Mouse (Mus musculus) heart, adult 8-10 months (tissue): Measurements from ENCODE around the gene Plbd2. TPM values are rescaled to one million over a fixed set of nuclear protein-coding genes. Genes with fewer than 3 reads are reported as not detected.
"Not testable (repeated sequence)": the region's sequence is repeated elsewhere in the genome, so short reads cannot be mapped to it uniquely, and the experiment has no call there.

Experiments
- DNase-seq: peaks from one replicate; pipeline ENCODE4 v3.0.0; 2022; ENCODE audit warnings: low spot score
- total RNA-seq, 4 experiments: library from RNA; stranded (reverse); gene quantifications; 2 replicates each; pipeline ENCODE4 v1.2.4; 2022

Gene Plbd2
- total RNA-seq, 4 experiments from 2014 or later, result 46.7 to 54.2 (median 49.5) TPM

- DNase-seq, result peak; percentile 97
These were observed 7.7 kb upstream of the Plbd2 start, which contains the start of gene Slc8b1 for GRCm38 (mm10) chr5:120510982-120511642. Gene Slc8b1 (plus strand): TSS chr5:120511168.

GRCm38 (mm10) chr5:120507311-120507710 is 3.9 kb upstream of the Plbd2 start:
- DNase-seq, result no peak

DNA sequence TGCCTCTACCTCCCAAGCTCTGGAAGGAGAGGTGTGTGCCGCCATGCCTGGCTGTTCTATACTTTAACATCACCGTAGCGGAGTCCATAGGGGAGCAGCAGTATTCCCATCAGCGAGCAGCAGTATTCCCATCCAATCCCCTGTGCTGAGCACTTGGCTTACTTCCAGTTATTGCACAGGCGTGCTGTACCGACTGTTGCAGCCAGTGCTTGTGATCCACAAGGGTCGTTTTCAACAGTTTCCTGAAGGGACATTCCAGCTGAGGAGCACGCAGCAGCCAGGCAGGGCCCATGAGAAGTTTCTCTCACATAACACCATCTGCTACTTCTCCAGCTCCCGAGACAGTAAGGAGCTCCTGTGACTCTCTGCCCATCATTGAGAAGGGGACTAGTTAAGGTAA is 3.1 kb upstream of the Plbd2 start:
- no peak for DNase-seq

GRCm38 (mm10) chr5:120505781-120506180 is 2.4 kb upstream of the Plbd2 start:
- no peak for DNase-seq

DNA sequence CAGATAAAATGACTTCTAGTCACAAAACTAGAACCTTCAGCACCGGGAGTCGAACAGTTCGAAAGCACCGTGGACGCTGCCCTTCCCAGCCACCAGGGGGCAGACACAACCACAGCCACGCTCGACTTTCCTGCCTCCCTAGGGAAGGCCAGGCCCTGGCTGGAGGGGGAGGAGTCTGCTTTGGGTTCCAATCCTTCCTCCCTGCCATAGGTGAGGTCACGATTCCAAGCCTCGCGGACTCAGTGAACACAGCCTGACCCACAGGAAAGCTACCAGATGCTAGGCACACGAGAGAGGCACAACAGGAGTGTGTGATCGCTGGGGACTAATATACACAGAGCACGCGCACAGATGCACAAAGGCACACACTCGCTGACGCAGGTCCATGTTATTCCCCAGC is 1.9 kb upstream of the Plbd2 start:
- peak; percentile 87 for DNase-seq

DNA sequence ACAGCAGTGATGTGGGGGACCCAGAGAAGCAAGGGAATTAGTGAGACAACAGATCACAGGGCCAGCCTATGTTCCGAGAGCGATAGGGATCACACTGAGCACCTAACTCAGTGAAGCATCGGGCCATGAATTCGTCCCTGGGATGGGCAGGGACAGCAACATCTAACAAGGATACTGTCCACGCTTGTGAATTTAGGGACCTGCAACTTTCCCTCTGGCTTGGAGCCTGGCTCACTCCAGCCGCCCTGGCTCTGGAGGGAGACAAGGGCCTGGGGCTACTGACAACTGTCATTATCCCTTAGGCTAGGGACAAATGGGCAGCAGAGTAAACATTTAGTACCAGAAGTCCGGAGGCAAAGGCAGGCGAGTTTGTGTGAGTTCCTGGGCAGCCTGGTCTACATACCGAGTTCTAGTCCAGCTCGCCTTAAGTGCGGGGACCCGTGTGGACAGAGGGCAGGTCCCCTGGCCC is 716 bp downstream of the Plbd2 start:
- DNase-seq, result no peak

GRCm38 (mm10) chr5:120502147-120502621 is 1.2 kb downstream of the Plbd2 start:
- no peak for DNase-seq

DNA sequence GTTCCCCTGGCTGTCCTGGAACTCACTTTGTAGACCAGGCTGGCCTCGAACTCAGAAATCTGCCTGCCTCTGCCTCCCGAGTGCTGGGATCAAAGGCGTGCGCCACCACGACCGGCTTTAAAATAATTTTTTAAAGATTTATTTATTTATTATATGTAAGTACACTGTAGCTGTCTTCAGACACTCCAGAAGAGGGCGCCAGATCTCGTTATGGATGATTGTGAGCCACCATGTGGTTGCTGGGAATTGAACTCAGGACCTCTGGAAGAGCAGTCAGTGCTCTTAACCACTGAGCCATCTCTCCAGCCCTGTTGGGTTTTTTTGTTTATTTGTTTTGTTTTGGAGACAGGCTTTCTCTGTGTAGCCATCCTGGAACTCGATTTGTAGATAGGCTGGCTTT is 2.8 kb downstream of the Plbd2 start:
- not testable (repeated sequence) for DNase-seq

DNA sequence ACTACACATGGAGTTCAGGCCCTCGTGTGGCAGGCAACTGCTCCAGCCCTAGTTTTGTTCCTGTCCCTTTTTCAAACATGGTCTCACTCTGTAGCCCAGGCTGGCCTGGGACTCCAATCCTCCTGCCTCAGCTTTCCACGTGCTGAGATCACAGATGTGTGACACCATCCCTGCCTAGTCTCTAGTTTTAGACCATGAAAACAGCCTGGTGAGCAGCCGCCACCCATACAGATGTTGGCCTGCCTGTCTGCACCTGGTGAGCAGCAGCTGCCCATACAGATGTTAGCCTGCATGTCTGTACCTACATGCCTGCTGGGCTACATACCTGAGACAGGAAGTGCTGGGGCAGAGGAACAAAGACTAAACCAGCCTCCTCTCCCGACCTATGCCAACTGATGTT is 4.2 kb downstream of the Plbd2 start:
- DNase-seq, result no peak

DNA sequence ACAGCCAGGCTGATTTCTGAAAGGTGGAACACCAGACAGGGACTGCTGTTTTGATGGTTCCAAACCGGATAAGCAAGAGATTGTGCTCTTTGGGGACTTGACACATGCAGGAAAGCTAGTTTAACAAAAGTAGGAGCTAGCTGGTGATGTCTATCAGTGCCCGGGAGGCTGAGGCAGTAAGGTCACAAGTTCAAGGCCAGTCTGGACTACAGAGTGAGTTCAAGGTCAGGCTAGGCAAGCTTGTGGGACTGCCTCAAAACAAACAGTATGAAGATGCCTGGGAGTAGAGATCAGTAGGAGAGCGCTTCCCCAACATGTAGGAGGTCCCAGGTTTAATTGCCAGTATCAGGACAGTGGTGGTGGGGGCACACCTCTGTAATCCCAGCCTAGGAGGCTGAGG is 6.4 kb downstream of the Plbd2 start:
- no peak for DNase-seq

DNA sequence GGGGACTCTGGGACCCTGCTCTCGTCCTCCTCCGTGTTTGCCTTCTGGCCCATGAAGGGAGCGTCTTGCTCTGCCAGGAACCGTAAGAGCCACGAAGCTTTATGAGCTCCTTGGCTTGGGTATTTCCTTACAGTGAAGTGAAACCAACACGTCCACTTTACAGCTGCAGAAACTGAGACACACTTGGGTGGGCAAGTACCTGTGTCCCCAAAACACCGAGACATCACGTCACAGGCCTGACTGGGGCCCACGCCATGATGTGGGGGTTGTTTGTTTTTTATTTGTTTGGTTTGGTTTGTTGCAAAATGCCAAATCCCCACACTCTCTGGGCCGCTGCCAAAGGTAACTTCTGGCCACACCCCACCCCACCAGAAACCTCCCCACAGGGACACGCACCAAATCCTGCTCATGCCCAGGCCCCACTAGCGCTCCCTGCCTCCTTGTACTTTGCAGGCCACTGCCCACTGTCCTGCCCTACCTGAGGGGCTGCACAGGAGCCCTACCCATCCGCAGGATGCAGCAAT is 7.7 kb downstream of the Plbd2 start:
- DNase-seq, result no peak

GRCm38 (mm10) chr5:120495064-120495702 is 8.2 kb downstream of the Plbd2 start:
- peak; percentile 43 for DNase-seq

DNA sequence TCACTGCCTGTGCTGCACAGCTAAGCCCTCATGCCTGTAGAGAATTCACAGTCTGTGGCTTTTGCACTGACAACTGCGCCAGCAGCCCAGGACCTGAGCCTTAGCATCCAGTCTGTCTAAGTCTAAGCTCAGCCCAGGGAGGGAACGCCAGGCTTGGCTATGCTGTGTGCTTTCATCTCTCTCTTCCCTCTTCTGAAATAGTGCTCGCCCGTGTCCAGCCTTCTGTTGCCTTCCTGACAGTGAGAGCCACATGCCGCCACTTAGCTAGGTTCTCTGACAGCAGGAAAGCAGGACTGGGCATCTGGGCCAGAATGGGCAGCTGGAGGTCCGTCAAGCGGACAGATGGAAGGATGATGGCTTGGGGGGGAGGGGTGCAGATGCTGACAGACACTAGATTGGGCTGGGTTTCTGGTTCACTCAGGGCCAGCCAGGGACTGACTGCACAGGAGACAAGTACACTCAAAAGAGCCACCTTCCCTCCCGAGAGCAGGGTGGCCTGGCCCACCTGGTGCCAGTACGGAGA is 9.5 kb downstream of the Plbd2 start:
- DNase-seq, result no peak

- no peak for DNase-seq
These were observed 10.0 kb downstream of the Plbd2 start for GRCm38 (mm10) chr5:120493440-120493839.

DNA sequence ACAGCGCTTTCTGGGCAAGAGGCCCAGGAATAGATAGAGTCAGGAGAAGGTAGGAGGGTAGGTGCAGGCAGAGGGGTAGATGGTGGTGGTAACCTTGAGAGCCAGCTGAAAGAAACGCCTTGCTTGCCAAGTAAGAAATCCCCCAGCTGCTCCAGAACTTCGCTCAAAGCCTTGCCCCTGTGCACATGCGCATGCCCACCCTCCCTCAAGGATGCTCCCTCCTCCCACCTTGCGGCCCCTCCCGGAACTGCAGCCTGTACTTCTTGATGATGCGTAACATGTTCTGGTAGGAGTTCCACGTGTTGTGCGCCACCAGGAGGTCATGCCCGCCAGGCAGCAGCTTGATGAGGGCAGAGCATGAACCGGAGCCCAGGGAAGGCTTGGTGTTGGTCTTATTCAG is 11.0 kb downstream of the Plbd2 start:
- no peak for DNase-seq

GRCm38 (mm10) chr5:120490679-120491192 is 12.7 kb downstream of the Plbd2 start:
- DNase-seq, result peak; percentile 29

DNA sequence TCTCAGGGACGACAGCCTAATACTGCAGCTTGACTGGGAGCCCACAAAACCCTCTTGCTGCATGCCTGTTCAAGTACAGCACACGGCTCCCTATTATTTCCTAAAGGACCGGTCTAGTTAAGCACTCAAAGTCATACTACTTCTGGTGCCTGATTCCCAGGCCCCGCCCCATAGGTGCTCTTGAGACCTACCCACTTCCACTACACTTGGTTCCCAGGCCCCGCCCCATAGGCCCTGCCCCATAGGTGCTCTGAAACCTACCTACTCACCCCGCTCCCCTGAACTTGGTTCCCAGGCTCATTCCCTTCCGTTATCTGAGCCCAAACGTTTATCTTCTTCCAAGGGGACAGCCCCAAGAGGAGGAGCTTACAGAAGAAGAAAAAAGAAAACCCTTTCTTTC is 15.6 kb downstream of the Plbd2 start:
- DNase-seq, result no peak

DNA sequence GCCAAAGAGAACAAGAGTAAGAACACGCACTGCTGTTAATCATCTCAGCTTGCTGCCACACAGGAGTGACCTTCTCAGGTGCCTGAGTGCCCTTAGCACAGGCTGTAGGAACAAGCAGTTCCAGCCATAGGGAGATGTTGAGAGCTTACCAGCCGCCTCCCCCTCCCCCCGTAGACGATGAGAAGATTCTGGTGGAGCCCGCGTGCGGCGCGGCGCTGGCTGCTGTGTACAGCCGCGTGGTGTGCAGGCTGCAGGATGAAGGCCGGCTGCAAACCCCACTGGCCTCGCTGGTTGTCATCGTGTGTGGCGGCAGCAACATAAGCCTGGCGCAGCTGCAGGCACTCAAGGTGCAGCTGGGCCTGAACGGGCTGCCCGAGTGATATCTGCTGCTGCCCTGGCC is 20.0 kb downstream of the Plbd2 start:
- no peak for DNase-seq

GRCm38 (mm10) chr5:120481205-120481604 is 22.2 kb downstream of the Plbd2 start:
- DNase-seq, result no peak

- DNase-seq, result no peak
These were observed 23.9 kb downstream of the Plbd2 start for GRCm38 (mm10) chr5:120479538-120479937.

DNA sequence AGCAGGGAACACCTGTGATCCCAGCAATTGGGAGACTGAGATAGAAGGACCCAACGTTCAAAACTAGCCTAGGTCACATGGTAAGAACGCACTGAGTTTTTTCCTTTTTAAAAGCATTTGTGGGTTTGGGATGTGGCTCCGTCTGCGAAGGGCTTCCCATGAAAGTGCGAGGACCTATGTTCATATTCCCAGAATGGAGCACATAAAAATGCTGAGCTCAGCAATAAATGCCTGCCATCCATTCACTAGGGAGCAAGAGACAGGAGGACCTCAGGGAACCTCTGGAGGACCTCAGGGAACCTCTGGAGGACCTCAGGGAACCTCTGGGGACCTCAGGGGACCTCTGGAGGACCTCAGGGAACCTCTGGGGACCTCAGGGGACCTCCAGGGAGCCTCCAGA is 25.4 kb downstream of the Plbd2 start:
- no peak for DNase-seq

GRCm38 (mm10) chr5:120476296-120476695 is 27.1 kb downstream of the Plbd2 start, which contains the start of gene Sds:
Gene Sds (plus strand): TSS chr5:120476526.
- no peak for DNase-seq
